Mouse (Mus musculus): ENCODE measurements around the gene Tnk2.

Gene Tnk2

GRCm38 (mm10) chr16:32643661-32644061 lies at the start of gene Tnk2:
Tnk2 (plus strand) TSS chr16:32643874.
- peak; percentile 82 to 87 for DNase-seq (ENCODE audit: low spot score in 2 of 2)

DNA sequence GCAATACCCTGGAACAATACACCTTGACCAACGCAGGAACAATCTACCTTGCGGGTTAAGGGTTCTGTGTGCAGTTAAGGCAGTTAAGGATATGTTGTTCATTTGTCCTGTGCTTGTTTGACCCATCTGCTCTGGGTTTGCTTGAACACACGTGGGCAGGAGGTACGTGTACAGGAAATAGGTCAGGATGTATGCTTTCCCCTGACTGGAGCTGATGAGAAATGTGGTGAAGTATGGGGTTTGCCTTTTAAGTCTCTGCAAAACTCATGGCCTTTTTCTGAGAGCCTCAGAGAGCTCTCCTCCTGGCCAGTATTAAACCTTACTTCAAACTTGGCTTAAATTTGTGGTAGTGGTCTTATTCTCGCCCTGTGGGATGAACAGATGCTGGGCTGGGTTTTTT lies 49.8 kb upstream of the Tnk2 start:
- no peak for DNase-seq (ENCODE audit: low spot score in 2 of 2)

- DNase-seq (ENCODE audit: low spot score in 2 of 2) = no peak
Observed at GRCm38 (mm10) chr16:32594701-32595100, 49.0 kb upstream of the Tnk2 start.

GRCm38 (mm10) chr16:32595142-32595855 lies 48.4 kb upstream of the Tnk2 start:
- DNase-seq (ENCODE audit: low spot score in 2 of 2) = no peak

DNA sequence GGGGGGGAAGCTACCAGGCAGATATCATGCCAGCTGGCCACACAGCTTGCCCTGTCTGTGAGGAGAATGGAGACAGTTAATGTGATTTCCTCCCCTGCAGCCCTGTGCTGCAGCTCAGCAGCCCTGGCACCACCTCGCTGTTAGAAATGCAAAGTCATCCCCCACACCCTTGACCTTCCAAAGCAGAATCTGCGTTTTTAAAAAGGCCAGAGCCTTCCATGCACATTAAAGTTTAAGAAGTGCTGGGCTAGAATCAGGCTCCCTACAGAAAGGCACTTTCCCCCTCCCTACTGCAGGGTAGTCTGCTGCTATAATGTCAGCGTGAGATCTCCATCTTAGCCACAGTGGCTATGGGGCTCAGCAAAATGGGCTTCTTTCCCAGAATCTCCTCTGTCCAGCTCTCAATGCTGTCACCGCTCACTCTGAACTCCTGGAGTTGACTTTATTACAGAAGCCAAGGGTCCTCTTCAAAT lies 45.7 kb upstream of the Tnk2 start:
- no peak for DNase-seq (ENCODE audit: low spot score in 2 of 2)

DNA sequence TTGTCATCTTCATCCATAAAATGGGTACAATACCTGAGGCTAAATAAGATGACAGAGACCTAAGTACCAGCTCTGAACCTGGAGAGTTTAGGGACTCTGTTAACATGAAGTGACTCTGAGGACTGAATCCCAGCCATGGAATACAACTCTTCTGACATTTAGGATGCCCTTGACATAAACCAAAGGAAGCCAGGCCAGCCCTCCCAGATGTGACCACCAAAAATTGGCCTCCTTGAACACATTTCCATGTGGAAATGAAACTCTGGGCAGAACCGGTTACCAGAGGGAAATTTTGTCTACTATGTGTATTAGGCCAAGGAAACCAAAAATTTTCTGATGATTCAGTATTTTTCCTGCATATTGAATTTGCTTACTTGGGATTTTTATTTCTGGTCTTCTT lies 44.5 kb upstream of the Tnk2 start:
- DNase-seq (ENCODE audit: low spot score in 2 of 2) = no peak

DNA sequence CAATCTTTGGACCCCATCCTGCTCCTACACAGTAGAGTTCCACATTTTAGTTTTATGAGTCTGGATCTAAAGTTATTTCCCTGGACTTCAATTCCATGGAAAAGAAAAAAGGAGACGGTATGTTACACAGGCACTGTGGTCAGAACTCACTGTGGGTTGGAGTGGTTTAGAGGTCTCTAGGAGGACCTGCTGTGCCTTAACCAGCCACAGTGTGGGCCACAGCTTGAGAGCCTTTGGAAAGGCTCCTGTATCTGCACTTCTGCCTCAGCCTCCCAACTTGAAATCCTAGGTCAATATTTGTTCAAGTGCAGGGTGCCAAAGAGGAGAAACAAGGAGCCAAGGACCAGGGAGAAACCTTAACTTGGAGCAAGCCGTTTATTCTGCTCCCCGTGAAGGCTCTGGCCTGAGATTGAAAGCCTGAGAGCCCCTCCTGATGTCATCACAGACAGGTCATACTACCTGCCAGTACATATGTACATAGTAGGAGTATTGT lies 41.4 kb upstream of the Tnk2 start:
- DNase-seq (ENCODE audit: low spot score in 2 of 2) = no peak

- no peak for DNase-seq (ENCODE audit: low spot score in 2 of 2)
Observed at GRCm38 (mm10) chr16:32607562-32608343, 35.9 kb upstream of the Tnk2 start.

DNA sequence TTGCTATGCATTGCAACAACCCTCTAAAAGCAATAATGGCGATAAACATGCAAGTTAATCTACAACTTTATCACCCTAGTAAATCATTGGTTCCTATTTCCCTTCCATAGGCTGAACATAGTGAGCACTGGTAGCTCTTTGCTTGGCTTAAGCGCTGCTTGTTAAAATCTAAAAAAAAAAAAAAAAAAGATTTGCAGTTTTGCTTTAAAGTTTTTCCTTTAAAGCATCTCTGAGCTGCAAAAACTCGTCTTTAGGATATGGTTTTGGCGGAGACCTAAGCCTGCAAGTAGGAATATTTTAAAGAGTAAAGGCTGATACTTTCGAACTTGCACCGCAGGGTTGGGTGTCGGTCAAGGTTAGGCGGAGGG lies 35.3 kb upstream of the Tnk2 start:
- DNase-seq (ENCODE audit: low spot score in 2 of 2) = no peak

- peak; percentile 95 for DNase-seq (ENCODE audit: low spot score in 2 of 2)
Observed at GRCm38 (mm10) chr16:32608712-32609400, 34.8 kb upstream of the Tnk2 start, which contains the start of gene Tfrc. Tfrc (plus strand) TSS chr16:32608920.

DNA sequence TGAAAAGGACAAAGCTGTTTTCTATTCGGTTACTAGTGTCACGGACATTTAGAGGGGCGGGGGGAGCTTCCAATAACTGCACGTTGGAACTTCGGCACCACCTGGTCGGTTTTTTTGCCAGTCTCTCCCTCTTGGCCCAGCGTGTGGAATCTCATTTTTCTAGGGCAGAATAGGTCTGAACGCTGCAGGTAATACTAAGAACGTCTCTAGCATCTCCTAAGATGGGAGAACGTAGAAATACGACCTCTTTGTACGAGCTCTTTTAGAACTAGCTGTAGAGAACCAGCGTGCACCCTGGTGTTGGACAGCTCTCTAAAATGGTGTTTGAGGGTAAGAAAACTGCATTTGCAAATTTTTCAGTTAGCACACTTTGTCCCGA lies 34.3 kb upstream of the Tnk2 start:
- no peak for DNase-seq (ENCODE audit: low spot score in 2 of 2)

- no peak for DNase-seq (ENCODE audit: low spot score in 2 of 2)
Observed at GRCm38 (mm10) chr16:32610460-32611255, 33.0 kb upstream of the Tnk2 start.

- no peak for DNase-seq (ENCODE audit: low spot score in 2 of 2)
Observed at GRCm38 (mm10) chr16:32612052-32612451, 31.6 kb upstream of the Tnk2 start.

GRCm38 (mm10) chr16:32613269-32613834 lies 30.3 kb upstream of the Tnk2 start:
- no peak for DNase-seq (ENCODE audit: low spot score in 2 of 2)

- no peak for DNase-seq (ENCODE audit: low spot score in 2 of 2)
Observed at GRCm38 (mm10) chr16:32614047-32614446, 29.6 kb upstream of the Tnk2 start.

GRCm38 (mm10) chr16:32618946-32619345 lies 24.7 kb upstream of the Tnk2 start:
- no peak for DNase-seq (ENCODE audit: low spot score in 2 of 2)

DNA sequence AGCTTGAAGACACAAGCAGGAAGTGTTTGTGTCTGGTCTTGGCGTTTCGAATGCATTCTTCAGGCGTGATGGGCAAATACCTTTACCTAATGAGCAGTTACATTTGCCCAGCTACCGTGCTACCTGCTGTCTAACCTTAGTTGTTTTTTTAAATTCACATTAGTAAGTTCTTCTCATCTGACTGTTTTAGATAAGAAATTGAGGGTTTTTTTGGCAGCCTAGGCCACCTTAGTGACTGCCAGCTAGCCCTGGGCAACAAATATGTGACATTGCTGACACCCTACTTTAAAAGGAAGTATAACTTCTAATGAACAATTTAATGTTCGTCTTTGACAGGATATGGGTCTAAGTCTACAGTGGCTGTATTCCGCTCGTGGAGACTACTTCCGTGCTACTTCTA lies 15.5 kb upstream of the Tnk2 start:
- DNase-seq (ENCODE audit: low spot score in 2 of 2) = no peak

DNA sequence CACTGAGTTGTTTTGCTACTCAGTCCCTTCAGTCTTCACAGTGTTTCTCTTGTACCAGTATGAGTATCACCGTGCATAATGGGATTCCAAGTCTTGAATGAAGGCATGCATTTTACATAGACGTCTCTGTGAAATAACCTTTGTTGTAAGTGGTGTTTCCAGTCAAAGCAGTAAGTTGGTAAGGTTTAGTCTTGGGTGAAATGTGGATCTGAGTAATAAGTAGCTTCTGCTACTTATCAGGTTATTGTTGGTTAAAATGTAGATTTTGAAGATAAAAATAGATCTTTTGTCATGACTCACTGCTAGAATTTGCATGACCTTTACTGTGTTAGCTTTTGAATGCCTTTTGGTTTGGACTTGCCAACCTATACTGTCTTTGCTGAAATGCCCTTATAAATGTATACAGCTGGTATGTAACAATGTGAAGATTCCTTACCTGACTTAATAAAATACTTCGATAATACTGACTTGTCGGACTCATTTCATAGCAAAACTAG lies 11.3 kb upstream of the Tnk2 start:
- no peak for DNase-seq (ENCODE audit: low spot score in 2 of 2)

DNA sequence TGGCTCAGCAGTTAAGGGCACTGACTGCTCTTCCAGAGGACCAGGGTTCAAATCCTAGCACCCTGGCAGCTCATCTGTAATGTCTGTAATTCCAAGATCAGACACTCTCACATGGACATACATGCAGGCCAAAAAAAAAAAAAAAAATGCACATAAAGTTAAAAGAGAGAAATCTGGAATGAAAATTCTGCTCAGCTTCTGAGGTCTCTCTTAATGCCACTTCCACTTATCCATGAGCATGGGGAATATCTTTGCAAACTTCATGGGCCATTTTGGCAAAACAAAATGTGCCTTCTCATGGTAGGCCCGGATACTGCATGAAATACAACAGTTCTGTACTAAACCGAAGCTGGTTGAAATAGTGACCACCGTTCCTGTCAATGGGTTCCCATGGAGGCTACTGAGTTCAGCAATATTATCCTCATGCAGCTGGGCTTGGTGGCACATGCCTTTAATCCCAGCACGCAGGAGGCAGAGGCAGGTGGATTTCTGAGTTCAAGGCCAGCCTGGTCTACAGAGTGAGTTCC lies 10.1 kb upstream of the Tnk2 start:
- DNase-seq (ENCODE audit: low spot score in 2 of 2) = no peak

DNA sequence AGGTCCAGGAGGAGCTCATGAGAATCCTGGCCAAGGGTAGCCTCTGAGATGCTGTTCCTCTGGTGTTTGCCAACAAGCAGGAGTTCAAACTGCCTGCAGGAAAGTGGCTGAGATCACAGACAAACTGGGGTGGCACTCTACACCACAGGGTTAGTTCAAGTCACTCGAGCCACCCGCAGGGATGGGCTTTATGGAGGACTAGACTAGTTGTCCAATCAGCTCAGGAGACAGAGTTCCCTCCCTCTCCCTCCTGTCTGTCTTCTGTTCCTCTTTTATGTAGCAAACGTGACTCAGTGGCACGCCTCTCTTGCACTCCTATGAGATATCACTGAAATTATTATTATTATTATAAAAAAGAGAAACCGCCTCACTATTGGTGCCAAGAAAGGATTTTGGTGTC lies 9.5 kb upstream of the Tnk2 start:
- DNase-seq (ENCODE audit: low spot score in 2 of 2) = no peak

DNA sequence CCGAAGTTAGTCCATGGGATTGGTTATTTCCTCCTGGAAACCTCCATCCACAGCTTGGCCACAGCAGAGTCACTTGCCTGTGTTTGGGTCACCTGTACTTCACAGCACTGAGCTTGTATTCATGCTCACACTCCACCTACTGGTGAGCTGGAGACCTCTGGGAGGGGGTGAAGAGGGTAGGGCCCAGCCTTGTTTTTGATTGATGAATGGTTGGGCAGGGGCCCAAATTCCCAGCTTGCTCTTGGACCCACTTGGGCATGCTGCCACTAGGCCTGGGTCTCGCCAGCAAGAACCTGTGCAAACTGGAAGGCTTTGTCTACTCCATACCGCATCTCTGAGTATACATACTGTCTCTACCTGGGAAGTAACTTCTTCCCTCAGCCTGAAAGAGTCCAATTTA lies 8.4 kb upstream of the Tnk2 start:
- DNase-seq (ENCODE audit: low spot score in 2 of 2) = no peak
